Mouse (Mus musculus) c-Kit-negative CD71-positive TER-119-positive erythroid progenitor cells, embryonic 14.5 days (primary cell): ENCODE results near the gene Tspear.
"Not testable (repeated sequence)": the region's sequence is repeated elsewhere in the genome, so short reads cannot be mapped to it uniquely, and the experiment has no call there.

Experiments
- DNase-seq: peaks from one replicate; pipeline ENCODE4 v3.0.0-alpha.2; 2013; ENCODE audit warnings: low read depth, low spot score

The Tspear gene

DNA sequence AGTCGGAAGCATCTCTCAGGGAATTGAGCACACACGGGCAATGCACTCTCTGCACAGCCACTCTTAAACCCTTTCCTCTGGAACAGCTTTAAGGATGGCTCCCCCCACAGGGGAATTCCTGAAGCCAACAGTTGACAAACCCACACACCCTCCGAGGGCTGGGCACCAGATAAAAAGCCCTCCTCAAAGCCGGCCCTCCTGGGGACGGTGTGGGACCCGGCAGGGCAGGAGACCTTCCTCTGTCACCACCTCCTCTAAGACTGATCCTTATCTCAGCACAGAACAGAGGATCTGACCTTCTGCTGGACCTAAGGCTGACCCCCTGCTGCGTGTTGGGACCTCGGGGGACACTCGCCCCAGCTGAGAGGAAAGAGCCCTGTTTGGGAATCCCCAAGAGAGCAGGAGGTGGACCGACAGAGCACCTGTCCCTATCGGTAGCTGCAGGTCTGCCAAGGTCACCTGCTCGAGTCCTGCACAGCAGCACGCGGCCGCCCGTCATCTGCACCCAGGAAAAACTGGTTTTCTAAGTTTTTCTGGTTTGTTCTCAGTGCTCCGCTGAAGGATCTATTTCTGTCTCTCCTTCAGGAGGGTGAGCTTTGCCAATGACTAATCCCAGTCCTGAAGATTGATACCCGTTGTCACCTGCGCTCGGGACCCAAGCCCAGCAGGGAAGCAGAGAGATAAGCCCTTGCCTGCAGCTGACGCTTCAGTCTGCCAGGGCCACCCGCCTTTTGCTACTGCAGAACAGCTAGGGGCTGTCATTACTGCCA lies at the start of gene Tspear:
Tspear (plus strand) TSS at position 675 of the 770 bp plus-strand sequence.
- no peak for DNase-seq

DNA sequence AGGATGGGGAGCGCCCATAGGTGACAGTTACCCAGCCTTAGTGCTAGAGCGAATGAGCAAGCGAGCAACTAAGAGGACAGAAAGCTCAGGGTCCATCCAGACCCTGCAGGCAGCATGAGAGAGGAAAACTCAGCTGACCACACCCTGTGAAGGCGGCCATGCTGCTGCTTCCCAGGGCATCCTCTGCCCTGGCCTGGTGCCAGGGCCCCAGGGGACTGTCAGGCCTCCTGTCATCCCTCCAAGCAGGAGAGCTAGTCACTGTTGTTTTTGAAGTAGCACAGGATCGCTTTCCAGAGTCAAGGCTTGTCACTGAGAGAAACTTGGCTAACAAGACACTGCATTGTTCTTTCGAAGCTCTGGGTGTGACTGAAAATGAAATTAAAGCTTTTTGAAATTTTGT lies 47.4 kb upstream of the Tspear start:
- no peak for DNase-seq

DNA sequence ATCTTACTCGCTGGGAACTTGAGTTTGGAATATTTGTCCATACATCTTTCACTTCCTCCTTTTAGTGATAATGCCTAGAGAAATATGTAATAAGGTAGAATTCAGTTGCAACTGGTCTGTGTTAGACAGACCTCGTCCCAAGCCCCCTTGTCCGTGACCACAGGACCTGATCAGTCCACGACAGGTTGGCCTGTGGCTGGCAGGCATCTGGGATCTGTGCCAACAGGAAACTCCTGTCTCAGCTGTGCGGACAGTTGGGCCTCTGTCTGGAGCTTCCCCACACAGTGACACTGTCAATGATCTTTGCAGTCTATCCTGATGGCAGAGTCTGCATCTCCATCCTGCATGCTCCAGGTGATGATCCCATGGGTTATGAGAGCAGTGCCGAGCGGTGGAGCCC lies 43.2 kb upstream of the Tspear start:
- no peak for DNase-seq

DNA sequence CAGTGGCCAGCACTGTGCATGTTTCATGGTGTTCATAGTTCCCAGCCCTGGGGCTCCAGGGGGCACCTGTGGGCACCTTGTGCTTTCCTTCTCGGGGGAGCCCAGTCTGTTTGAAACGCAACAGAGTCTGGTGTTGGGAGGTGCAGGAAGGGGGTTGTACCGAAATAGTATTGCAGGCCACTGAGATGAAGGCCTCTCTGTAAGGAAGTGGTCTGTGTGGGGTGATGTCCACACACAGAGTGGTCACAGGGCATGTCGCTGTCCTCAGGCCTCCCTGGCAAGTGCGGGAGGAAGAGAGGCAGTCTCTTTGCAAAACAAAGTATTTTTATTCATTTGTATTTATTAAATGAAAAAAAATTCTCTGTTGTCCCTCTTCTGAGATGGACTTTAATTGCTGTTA lies 40.8 kb upstream of the Tspear start:
- no peak for DNase-seq

DNA sequence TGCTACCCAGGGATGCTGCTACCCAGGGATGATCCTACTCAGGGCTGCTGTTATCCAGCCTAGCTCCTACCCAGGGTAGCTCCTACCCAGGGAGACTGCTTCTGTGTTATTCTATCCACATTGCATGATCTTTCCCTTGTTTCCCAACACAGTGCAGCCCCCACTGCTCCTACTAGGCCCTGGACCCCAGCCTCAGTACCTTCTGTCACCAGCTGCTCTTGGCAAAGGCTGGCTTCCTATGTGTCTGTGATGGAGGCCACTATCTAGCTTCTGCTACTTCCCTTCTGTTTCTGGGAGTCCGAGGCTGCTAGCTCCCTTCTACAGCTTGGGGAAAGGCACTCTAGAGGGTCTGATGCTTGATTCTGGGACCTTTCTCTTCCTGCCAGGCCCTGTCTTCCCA lies 38.9 kb upstream of the Tspear start:
- no peak for DNase-seq

DNA sequence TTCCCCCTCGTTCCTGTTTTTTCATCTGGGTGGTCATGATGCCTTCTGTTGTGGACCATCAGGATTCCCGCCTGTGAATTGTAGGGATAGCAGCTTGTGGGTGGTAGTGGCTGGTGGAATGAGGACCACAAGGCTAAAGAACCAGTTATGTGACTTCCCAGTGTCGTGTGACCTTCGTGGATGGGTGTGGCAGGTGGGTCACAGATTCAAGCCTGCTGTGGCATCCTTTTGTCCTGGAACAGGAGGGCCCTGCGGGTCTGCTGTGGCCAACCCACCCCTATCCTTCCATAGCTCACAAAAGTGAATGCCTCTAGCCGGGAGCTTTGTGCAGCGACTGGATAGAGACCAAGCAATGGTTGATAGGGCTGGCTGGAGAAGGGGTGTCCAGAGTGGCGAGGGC lies 38.5 kb upstream of the Tspear start:
- DNase-seq = no peak

DNA sequence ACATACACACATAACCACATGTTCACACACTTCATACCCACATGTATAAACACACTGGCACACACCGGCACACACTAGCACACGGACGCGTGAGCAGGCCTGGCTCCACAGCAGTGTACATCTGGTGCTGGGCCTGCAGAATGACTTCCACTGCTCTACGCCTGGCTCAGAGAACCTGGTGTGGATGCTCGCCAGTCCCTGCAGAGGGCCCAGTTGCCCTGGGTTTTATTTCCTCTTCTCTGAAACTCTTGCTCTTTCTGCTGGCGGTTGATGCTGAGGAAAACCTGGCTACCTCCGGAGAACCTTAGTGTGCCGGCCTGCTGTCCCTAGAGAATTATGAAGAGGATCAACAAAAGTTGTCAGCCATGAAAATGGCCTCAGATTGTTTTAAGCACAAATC lies 34.3 kb upstream of the Tspear start:
- no peak for DNase-seq

DNA sequence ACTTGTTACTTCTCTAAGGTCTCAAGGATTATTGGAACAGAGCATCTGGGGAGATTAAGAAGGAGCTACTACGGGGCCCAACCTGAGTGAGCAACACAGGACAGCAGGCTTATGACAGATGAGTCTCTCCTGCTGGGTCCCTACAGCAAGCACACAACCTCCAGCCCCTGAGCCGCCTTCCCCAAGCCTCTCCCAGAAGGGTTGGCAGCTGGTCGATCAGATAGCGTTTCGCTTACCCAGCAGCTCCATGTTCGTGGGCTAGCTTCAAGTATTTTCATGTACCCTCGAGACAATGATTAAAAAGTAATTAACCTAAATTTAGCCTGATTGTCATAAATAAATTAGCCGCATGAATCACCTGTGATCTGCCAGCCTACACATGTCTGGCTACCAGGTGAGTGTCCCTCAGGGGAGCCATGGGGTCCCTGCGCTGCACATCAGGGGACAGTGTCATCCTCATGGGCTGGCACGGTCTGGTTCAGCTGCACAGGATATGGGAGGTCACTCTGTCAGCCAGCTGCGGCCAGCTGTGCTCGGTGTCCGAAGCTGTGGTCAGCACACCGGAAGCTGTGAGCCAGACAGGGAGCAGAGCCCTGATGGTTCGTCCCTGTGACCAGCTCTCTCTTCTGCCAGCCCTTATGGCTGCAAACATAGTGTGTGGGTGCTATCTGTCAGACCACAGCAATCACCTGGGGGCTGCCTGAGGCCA lies 27.9 kb upstream of the Tspear start:
- no peak for DNase-seq

DNA sequence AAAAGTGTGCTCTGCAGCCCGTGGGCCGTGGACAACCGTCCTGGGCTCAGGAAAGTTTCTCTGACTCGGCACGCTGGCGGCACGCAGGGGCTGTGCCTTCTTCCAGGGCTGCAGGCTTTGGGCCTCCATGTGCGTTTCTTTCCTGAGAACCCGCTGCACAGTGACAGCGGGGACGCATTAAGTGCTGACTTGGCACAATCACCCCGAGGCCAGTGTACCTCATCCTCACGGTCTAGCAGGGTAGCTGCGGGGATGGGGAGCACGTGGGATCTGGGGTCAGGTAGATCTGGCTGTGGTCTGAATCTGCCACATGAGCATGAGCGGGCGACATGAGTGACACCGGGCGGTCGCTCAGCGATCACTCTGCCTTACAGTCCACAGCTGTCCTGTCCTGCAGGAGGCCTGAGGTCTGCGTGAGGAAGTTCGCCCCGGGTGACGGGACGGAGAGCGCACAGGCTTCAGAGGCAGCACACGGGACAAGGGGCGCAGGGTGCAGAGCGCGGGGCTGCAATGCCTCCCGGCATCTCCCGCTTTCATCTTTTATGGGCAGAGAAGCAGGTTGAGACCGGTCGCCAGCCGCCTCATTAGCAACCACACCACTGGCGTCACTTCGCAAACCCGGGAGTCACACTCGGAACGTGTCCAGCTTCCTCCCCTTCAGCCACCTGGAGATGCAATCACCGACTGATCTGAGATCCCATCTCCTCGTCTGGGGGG lies 22.3 kb upstream of the Tspear start:
- DNase-seq = no peak

DNA sequence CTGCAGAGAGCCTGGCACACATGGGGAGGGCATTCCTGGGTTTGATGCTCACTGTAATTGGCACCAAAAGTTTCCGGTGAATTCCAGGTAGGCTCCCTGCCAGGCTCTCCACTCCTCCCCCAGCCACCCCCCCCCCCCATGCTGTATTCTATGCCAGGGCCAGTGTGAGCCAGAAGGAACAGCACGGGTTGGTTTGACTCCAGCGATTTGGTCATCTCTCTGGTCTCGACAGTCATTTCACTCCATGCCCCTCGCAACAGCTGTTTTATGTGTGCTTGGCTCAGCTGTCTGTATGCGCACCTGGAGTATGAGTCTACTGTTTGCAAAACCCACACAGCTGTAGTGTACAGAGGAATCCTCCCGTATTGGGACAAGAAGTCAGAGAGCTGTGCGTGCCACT lies 20.0 kb upstream of the Tspear start:
- no peak for DNase-seq

DNA sequence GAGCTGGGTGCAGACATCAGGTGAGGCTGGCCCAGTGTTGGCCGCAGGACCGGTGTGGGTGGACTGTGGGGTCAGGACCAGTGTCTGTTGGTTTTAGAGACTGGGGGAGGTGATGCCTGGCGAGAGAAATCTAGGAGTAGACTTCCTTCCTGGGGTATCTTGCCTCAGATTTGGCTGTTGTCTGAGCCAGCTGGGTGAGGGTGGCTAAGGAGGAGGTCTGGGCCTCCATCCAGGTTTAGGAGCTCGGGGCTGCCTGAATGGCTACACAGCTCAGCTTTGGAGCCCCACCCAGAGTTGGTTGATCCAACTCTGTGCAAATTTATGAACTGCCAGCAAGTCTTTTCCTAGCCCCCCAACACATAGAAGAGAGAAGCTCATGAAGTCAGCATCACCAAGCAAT lies 19.0 kb upstream of the Tspear start:
- DNase-seq = no peak

DNA sequence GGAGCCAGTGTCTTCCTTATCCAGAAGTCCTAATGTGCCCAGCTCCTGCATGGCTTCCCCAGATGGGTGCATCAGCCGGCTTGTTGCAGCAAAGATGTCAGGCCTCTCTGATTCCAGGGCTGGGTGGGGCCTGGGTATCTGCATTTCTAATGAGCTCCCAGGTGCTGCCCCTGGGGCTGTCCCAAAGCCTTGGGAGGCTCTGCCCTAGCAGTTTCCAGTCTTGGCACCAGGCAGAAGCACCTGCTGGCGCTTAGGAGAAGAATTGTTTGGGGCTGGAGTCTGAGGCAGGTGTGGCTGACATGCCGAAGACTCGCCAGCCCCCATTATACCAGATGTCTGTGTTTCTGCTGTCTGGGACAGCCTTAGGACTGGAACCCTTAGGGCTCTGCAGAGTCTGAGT lies 15.7 kb upstream of the Tspear start:
- no peak for DNase-seq

DNA sequence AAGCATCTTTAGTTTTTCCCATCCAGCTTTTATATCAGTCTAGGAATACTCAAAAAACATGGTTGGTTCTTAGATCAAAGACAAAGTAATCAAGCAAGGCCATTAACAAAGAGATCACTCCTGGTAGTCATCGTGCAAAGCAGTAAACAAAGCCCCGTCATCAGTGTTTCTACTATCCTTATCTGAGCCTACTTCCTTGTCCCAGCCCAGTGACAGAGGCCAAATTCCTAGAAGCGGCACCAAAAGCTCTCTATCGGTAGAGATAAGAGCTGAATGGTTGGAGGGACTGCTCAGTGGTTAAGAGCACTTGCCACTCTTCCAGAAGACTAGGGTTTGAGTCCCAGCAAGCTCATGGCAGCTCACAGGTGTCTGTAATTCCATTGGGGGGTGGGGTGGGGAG lies 14.8 kb upstream of the Tspear start:
- DNase-seq = no peak

DNA sequence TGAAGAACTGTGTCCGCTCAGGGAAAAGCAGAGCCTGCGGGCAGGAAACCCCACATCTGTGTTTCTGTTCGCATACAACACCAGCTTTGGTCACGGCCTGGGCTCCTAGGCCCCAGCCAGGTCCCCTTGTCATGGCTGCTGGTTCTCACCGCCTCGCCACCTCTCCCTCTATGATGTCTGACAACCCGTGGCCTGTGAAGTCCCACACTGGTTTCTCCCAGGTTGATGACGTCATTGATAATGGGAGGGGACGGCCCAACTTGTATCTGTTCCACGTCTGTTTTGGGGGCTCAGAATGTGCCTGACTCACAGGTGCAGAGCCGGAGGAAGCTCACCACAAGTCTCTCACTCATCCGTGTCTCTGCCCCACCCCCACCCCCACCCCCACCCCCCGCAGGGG lies 12.6 kb upstream of the Tspear start:
- DNase-seq = no peak

DNA sequence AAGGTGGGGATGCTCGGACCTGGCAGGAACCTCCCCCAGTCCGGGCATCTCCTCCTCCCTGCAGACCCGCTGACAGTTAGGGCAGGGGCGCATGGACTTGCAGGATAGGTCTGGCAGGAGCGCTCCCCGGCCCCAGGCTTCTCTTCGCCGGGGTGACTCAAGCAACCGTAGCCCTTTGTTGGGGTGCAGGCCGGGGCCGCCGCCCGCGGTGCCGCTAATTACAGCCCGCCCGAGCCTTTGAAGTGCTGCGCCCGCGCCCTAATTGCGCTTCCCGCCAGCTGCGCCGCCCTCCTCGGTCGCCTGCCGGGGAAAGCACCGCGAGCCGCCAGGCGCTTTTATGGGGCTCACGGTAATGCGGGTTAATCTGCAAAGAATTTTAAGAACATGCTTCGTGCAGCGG lies 8.8 kb upstream of the Tspear start:
- no peak for DNase-seq

DNA sequence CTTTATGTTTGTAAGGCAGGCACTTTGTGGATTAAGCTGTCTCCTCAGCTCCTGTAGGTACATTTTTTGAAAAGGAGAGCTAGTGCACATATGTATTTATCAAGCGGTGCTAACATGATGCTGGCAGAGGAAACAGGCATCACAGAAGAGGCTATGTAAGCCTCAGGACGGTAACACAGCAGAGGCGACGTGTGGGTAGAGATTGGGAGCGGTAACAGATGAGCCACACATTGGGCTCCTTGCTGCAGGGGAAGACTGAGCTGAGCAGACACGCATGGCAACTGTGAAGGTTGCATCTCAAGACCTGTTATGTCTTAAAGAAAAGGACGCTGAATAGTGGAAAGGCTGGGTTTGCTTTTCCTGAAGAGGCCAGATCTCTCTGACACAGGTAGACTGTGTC lies 3.4 kb upstream of the Tspear start:
- no peak for DNase-seq

DNA sequence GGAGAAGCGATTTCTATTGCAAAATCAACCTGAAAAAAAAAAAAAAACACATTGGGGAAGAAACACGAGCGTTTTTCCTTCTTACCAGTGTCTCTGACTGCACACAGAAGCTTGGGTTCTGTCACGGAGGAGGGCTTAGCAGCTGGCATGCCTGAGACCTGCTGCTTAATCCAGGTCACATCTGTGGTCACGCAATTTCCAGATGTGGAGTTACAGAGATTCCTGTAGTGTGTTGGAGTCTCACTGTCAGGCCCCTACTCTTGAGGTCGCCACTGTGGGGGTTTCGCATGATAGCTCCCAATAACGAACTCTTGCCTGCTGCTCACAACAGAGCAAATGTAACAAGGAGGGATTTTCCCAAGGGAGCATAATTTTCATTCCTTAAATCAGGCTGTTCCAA lies 2.2 kb upstream of the Tspear start:
- no peak for DNase-seq

DNA sequence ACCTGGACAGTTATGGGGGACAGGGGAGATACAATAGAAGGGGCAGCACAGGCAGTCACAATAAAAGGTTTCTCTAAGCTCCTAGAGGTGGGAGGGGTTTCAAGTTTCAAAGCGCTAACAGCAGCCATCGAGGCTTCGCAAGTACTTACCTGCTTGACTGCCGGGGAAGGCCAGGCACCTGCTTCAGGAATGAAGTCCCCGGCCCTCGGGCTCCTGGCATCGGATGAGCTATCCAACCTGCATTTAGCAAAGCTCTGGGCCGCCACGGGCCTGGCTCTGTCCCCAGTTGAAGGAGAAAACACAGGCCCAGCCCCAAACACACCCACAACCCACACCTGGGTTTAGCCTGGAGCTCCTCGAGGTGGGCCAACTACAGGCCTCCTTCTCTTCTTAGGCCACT lies 652 bp downstream of the Tspear start:
- no peak for DNase-seq

DNA sequence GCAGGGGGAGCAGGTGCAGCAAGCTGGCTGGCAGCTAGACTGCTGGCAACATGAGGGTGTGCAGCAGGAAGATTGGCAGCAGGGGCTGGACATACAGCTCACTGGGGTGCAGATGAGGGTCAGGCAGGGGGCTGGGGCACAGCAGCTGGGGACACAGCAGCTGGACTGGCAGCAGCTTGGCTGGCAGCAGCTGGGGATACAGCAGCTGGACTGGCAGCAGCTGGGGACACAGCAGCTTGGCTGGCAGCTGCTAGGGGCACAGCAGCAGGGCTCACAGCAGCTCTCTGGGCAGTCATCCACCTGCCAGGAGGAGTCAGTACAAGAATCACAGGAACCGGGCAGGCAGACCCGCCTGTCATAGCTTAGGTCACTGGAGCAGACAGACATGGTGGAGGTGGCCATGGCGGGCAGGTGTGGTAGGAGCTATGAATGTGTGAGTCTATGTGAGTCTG lies 4.0 kb downstream of the Tspear start, which contains the start of gene Gm19402:
Gm19402 (minus strand) TSS at position 402 of the 452 bp plus-strand sequence.
- not testable (repeated sequence) for DNase-seq

DNA sequence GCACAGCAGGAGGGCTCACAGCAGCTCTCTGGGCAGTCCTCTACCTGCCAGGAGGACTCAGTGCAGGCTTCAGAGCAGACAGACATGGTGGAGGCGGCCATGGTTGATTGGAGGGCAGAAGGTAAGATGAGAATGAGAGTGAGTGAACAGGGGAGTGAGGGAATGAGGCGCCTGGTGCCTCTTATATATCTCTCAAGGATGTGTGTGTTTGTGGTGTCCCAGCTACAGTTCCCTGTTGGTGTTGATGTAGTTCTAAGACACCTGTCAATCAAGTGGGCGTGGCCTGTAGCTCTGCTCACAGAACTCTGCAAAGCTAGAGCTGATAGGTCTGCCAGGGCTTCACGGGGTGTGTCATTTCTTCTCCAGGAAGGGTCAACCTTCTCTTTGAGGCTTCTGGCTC lies 10.8 kb downstream of the Tspear start, which contains the start of gene Gm9508:
Gm9508 (minus strand) TSS at position 101 of the 400 bp plus-strand sequence.
- no peak for DNase-seq

DNA sequence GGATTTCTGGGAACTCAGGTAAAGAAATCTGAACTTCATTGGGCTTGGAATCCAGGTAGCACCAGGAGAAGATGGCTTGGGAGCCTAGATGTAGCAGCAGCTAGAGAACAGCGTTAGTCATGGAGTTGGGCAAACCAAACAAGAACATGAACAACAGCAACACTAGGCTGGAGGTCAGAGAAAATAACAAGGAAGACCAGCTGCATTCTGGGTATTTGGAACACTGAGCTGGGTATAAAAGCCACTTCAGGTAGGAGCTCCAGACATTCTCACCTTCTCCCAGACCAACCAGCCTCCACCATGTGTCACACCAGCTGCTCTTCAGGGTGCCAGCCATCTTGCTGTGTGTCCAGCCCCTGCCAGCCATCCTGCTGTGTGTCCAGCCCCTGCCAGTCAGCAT lies 20.0 kb downstream of the Tspear start, which contains the start of gene Gm10272:
Gm10272 (plus strand) TSS at position 301 of the 400 bp plus-strand sequence.
- DNase-seq = no peak

DNA sequence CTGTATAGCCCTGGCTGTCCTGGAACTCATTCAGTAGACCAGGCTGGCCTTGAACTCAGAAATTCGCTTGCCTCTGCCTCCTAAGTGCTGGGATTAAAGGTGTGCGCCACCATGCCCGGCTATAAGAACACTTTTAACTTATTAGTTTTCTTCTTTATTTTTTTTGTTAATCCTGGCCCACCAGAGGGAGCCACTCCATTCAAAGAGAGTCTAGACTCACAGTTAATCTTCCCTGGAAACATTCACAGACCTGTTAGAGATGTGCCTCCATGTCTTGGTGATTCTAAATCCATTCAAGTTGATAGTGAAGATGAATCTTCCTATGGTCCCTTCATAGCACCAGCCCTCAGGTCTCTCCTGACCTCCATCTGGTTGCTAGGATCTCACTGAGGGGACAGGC lies 23.5 kb downstream of the Tspear start:
- no peak for DNase-seq
